Mouse (Mus musculus) c-Kit-positive CD71-negative TER-119-negative erythroid progenitor cells, embryonic 14.5 days (primary cell): ENCODE measurements at regions not wholly inside any gene's neighbourhood (a gene's known extent, or its start where the extent isn't known, plus 50 kb on each side); places are given as distances from the start of the nearest gene placed in this dataset.

Experiments used
- DNase-seq: peaks from one replicate; pipeline ENCODE4 v3.0.0-alpha.2; 2013; ENCODE audit warnings: low read depth

DNA sequence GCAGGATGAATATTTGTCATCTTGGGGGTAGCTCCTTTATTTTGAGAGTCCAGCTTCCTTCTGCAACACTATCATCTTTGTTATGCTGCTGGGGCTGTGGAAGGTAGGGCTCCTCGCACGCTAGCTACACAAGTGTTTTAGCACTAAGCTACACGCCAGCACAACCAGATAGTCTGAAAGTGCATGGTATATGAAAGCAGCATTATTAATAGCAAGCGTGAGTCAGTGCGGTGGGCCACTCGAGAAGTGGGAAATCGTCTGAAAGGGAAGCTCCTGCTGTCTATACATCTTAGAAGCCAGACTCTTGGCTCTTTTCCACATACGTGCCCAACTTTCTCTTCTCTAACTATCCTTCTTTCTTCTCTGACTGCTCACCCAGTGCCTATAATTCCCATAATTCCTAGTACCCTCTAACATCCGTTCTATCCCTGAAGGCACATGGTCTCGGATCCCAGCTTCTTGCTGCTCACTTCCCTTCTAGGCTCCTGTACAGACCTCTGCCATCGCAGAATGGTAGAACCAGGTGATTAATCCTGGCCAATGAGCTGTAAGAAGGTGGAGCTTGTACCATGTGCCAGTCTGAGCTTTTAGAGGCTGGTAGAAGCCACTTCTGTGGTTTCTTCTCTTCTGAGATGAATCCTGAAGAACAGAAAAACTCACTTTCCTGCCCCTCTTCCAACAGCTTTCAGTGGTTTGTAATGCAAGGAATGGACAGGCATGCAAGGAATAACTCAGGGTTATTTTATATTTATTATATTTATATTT is 55.5 kb downstream of the E030025P04Rik start:
- DNase-seq, result no peak

DNA sequence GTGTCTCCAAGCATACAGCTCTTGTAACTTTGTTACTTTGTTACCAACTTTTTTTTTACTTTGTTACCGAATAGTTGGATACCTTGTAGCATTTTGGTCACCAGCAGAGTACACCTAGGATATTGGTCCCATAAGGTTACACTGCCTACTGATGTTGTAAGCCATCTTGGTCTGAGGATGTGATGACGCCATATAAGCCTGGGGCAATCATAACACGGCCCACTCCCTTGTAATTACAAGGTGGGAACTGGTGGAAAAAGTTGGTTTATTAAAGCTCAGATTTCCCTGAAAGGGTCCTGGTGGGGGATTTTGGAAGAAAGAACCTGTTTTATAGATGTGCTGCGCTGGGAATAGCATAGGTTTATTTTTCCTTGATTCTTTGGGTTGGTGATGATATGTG is 62.2 kb downstream of the E030025P04Rik start:
- no peak for DNase-seq

DNA sequence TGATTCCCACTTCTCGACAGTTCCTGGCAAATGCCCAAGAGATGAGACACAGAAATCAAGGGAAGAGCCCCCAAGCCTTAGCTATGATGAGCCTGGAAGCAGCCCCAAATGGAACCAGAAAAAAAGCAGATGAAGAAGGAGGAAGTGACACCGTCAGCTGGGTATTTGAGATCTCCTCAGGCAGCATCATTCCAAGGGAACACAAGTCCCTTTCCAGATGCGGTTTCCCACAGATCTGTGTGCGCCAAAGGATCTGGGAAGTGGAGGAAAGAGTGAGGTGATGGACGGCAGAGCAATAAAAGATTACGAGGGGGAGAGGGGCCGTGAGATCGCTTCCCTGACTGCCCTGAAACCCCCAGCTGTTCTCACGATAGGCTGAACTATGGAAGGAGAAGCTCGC is 62.7 kb downstream of the E030025P04Rik start:
- no peak for DNase-seq

GRCm38 (mm10) chr11:109080847-109081415 is 63.2 kb downstream of the E030025P04Rik start:
- DNase-seq, result no peak

DNA sequence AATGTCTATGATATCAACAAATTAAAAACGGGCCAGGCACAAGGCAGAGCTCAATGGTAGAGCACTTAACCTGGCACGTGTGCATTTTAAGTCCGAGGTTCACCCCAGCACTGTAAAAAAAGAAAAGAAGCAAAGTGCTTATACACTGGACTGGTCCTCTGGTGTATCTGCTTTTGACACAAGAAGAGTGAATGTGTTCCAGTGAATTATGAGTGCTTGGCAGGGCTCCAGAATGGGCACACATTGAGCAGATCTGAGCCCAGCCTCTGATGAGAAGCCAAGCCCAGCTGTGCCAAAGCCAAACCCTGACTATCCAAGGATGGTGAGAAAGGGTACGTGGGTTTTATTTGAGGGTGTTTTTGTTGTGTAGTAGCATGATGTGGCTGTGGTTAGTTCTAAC is 64.7 kb downstream of the E030025P04Rik start:
- no peak for DNase-seq

DNA sequence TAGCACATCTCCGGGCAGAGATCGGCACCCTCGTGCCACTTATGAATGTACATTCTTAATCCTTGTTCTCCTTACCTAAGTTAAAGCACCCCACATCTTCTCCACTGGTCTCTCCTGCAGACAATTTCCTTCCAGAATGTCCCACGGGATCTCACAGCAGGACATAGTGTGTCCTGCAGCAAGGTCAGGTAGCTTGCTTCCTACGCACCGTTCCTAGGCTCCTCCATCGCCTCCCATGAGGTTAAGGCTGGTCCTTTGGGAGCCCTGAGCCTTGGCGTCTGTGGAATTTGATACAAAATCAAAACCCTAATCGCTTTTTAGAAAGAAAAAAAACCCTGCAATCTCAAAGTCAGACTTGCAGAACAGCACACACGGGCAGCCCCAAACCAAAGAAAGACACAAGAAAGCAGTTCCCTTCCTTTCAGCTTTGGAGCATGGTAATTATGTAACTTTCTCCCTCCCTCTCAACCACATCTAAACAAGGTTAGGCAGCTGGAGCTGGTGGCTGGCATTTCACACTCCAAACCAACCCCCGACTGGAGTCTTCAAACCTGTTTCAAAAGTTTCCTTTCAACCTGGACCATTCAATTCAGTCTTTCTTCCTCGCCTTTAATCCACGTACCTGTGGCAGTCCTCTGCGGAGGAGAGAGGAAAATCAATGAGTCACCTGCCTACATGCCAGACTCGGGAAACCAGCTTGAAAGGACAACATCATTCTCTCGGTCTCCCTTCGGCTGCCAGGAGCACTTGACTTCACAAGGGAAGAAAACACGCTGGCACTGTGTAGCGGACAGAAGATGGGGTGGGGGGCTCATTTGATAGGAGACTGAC is 67.4 kb downstream of the E030025P04Rik start:
- DNase-seq, result no peak

DNA sequence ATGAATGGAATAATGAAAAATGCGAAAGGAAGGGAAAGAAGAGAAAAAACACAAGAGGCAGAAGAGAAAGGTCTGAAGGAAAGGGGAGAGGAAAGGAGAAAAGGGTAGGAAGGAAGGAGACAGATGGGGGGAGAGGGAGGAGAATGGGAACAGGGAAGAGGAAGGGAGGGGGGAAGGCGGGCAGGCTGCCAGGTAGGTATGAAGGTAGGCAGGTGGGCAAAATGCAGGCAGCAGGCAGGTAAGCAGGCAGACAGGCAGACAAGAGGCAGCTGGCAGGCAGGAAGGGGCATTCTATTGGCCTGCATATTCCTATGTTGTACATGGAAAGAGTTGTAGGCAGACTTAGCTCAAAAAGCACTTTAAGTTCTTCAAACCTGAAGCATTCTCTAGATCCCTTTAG is 72.8 kb downstream of the E030025P04Rik start:
- DNase-seq, result no peak

- DNase-seq, result no peak
Observed at GRCm38 (mm10) chr11:109070412-109070811, 73.8 kb downstream of the E030025P04Rik start.

DNA sequence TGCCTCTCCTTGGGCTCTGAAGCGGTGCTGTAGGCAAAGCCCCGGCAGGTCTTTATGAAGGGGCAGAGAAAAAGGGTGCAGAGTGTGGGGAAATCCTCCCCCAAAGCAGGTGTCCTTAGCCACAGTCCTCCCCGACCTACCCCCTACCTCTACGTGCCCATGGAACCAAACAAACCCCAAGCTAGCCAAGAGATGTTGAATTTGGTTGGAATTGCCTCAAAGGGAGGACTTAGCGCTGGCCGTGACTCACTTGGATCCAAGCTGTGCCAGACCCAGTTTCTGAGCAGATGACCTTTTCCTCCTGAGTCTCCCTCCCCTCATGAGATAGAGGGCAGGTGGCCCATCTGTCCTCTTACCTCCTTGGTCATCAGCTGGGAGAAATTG is 74.9 kb downstream of the E030025P04Rik start:
- DNase-seq, result no peak

- no peak for DNase-seq
Observed at GRCm38 (mm10) chr11:109068371-109069325, 75.5 kb downstream of the E030025P04Rik start.

DNA sequence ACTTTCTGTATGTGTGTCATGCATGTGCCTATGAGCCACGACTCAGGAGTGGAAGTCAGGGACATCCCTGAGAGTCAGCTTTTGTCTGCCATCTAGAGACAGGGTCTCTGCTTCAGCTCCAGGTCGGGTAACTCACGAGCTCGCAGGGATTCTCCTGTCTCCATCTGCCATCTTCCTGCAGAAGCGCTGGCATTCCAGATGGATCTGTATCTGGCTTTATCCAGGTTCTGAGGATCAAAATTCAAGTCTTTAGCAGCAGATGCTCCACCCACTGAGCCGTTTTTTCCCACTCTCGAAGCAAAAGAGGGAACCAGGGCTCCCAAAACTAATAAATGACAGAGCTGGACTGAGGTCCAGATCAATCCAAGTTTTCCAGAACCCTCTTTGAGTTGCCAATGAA is 76.4 kb downstream of the E030025P04Rik start:
- no peak for DNase-seq

GRCm38 (mm10) chr11:109061971-109062370 is 82.2 kb downstream of the E030025P04Rik start:
- no peak for DNase-seq

- DNase-seq, result no peak
Observed at GRCm38 (mm10) chr11:109060527-109060908, 83.7 kb downstream of the E030025P04Rik start.

DNA sequence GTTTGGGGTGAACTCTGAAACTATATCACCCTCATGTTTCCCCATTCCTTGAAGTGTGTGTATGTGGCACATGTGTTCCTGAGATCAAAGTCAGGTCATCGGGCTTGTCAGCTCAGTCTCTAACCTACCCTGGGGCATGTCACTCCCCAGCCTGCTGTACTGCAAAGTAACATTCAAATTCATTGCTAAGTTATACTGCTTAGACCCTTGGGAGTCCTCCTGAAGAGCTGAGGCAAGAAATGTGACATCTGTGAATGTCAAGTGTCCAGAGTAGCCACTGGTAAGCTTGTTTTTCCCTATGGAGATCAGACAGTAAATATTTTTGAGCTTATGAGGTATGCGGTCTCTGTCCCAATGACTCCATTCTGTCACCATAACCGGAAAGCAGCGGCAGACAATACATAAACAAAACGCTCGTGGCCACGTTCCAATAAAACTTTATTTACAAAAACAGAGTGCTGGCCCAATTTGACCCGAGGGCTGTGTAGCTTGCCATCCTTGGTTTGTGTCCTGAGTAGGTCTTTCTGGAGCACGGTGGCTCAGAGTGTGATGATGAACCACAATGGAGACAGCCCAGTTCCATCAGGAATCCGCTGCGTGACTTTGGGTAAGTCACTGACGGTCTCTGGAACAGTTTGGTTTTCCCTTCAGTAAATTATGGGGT is 84.2 kb downstream of the E030025P04Rik start:
- DNase-seq, result no peak

GRCm38 (mm10) chr11:109058021-109058420 is 86.1 kb downstream of the E030025P04Rik start:
- no peak for DNase-seq

- DNase-seq, result no peak
Observed at GRCm38 (mm10) chr11:109048257-109049101, 95.7 kb downstream of the E030025P04Rik start.

DNA sequence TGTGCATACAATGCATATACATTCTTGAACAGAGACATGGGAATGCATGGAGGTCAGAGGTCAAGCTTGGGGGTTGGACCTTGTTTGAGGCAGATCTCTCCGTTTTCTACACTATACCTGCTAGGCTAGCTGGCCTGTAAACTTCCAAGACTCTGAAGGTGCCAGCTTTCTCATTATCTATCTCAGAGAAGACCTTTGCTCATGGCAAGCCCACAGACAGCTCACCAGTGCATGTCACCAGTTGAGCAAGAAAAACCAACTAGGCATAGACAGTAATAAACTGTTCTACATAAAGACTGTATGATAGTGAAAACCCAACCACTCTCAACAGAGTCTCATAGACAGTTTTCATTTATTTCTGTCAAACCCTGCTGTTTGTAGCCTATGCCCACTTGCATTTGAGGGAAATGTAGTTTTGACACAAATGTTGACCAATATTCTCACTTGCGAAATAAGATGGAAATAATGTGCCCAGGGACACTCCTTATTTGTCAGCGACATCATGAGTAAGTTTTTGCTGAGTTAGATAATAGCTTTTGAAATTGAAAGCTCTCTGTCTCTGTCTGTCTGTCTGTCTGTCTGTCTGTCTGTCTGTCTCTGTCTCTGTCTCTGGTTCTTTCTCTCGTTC is 96.6 kb downstream of the E030025P04Rik start:
- no peak for DNase-seq

- no peak for DNase-seq
Observed at GRCm38 (mm10) chr11:109046446-109046845, 97.7 kb downstream of the E030025P04Rik start.

- DNase-seq, result no peak
Observed at GRCm38 (mm10) chr11:109040519-109040916, 103.7 kb downstream of the E030025P04Rik start.
